Mouse (Mus musculus) left cerebral cortex, adult 18-20 months (tissue): Measurements from ENCODE around the gene Nudt21. TPM values are rescaled to one million over a fixed set of nuclear protein-coding genes. Genes with fewer than 3 reads are reported as not detected.

ENCODE experiments used
- total RNA-seq, 2 experiments: library from RNA; stranded (reverse); gene quantifications; 2 replicates each; pipeline ENCODE4 v1.2.3; 2021

Gene Nudt21
- total RNA-seq, 2 experiments from 2014 or later = 44.0 to 50.6 TPM

Other genes starting within 250 kb of the Nudt21 start
- 100 to 1,000 TPM; 659 to 709 TPM for gene Gnao1, start 227.1 kb downstream of the Nudt21 start, total RNA-seq
- gene Amfr, start 24.2 kb downstream of the Nudt21 start, total RNA-seq = 100 to 1,000 TPM; 117 to 130 TPM
- gene Ogfod1, start 167 bp upstream of the Nudt21 start, total RNA-seq = 100 to 1,000 TPM; 107 to 120 TPM
- 10 to 100 TPM; 28.2 to 30.4 TPM for gene Bbs2, start 61.9 kb upstream of the Nudt21 start, total RNA-seq
- not detected for gene Mt4, start 100.2 kb upstream of the Nudt21 start, total RNA-seq
- 100 to 1,000 TPM; 795 to 921 TPM for gene Mt3, start 115.6 kb upstream of the Nudt21 start, total RNA-seq
- gene Mt2, start 135.6 kb upstream of the Nudt21 start, total RNA-seq = 100 to 1,000 TPM; 215 to 228 TPM
- gene Mt1, start 142.1 kb upstream of the Nudt21 start, total RNA-seq = 100 to 1,000 TPM; 333 to 422 TPM
- 10 to 100 TPM; 40.5 to 46.5 TPM for gene Nup93, start 177.5 kb upstream of the Nudt21 start, total RNA-seq